Mouse (Mus musculus) layer of hippocampus, adult 8-10 months (tissue): Measurements from ENCODE around the gene Prex1. TPM values are rescaled to one million over a fixed set of nuclear protein-coding genes. Genes with fewer than 3 reads are reported as not detected.

Experiments
- DNase-seq, 2 experiments: peaks; one replicate each; pipeline ENCODE4 v3.0.0; 2022; ENCODE audit warnings: low spot score in 2 of 2
- total RNA-seq, 4 experiments: library from RNA; stranded (reverse); gene quantifications; 2 replicates each; pipeline ENCODE4 v1.2.4; 2022

The Prex1 gene
- total RNA-seq, 4 experiments from 2014 or later = 67.2 to 81.3 (median 74.2) TPM

GRCm38 (mm10) chr2:166561781-166562180 is 151.9 kb downstream of the Prex1 start:
- no peak for DNase-seq

DNA sequence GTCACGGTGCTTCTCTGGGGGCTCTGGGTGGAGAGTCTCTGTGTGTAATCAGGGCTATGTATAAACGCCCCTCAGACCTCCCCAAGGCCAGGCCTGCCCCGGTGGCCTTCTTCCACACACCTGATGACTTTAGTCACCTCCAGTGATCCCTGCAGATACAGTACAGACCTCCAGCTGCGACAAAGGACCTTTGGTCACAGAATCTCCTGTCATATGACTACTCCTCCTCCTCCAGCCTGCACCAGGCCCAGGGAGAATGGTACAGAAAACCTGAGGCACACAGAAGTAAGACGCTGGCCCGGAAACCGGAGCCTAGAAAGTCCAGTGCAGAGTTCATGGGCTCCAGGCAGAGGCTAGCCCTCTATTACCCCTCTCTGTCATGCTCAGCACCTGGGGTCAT is 152.8 kb downstream of the Prex1 start:
- DNase-seq = no peak

DNA sequence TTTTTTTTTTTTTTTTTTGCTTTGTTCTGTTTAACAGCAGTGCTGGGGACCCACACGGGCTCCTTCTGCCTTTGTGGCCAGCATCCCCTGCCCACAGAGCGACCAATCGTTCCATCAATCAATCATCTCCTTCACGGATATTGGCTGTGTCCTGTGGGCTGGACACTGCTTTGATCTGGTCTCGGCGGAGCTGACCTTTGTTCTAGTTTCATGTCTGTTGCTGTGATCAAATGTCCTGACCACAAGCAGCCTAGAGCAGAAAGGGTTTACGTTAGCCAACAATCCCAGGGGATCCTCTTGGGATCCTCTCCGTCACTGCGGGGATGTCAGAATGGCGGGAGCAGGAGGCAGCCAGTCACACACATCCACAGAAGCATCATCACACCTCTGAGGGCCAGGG is 154.1 kb downstream of the Prex1 start:
- no peak for DNase-seq

- DNase-seq = no peak
These were observed 158.1 kb downstream of the Prex1 start for GRCm38 (mm10) chr2:166555508-166555907.

- no peak for DNase-seq
These were observed 159.5 kb downstream of the Prex1 start for GRCm38 (mm10) chr2:166554169-166554505.

- DNase-seq = no peak
These were observed 160.0 kb downstream of the Prex1 start for GRCm38 (mm10) chr2:166553502-166554168.

- DNase-seq = no peak
These were observed 161.0 kb downstream of the Prex1 start for GRCm38 (mm10) chr2:166552657-166553056.

DNA sequence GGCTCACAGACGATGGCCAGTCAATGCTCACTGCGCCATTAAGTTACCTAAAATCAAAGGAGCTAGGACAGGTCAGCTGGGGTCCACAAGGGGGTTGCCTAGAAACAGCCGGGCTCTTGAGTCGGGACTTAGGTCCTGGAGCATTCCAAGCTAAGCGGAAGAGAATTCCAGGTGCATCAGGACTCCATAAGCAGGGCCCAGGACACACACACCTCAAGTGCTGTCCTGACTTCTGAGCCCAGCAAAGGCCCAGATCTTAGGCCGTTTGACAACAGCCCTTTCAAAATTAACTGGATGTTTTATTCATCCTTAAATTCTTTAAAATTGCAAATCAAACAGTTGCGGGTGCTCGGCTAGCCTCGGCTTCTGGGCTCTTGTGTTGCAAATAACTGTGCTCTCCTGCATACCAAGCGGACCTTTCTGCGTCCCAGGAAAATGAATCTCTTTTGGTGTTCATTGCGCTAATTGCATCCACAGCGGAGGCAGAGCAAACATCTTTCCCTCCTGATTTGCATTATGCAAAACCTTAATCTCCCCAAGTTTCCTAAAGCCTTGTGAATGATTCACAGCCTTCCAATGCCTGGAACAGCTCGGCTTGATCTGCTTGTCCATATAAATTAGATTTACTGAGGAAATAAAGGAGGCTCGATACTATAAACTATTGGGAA is 161.7 kb downstream of the Prex1 start:
- peak in 1 of 2 experiments; percentile 35 for DNase-seq

GRCm38 (mm10) chr2:166549871-166550270 is 163.8 kb downstream of the Prex1 start:
- no peak for DNase-seq

- DNase-seq = no peak
These were observed 164.6 kb downstream of the Prex1 start for GRCm38 (mm10) chr2:166549069-166549468.

DNA sequence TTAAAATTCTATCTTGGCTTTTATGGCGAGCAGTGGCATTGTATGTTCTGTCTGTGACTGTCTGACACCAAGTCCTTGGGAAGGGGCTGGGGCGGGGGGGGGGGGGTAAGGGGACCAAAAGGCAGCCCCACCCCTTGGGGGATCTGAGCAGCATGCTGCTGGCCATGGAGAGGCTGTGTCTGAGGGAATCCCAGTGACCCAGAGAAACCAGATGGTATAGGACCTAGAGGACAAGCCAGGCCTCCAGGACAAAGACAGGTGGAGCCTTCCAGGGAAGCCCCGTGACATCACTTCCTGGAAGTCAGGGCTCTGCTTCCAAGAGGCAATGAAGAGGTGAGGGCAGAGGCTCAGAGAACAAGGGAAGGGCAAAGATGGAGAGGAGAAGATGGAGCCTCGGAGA is 168.1 kb downstream of the Prex1 start:
- DNase-seq = no peak

GRCm38 (mm10) chr2:166544575-166545251 is 168.9 kb downstream of the Prex1 start:
- peak; percentile 48 to 60 for DNase-seq

DNA sequence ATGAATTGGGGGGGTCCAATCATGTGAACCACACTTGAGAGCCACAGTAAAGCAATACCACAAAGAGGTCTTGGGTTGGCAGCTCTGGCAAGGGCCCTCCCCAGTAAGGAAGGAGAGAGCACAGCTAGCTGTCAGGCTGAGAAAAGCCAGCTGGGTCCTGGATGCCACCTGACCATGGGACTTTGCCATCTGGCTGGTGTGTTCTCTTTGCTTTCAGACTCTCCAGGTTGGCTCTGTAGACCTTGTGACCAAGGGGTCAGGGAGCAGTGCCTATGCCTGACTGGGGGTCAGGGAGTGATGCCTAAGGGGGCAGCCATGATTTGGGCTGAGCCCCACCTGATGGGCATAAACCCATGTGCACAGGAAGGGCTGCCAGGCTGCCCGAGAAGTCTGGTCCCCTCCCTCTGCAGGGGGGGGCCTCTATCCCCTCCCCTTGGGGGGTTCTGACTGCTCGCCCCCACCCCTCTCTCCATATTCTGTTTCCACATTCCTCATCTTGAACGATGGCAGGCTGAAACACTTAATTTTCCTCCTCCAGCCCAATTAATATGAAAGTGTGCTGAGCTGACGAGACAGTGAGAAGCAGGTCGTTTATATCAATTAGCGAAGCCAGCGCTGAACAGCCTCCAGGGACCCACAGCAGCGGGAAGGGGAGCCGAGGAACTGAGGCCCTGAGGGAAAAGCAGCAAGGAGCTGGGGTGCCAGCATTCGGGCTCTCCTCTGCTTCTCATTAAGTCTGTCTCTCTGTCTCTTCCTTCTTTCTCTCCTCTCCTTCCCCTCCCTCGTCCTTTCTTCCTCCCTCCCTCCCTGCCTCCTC is 172.3 kb downstream of the Prex1 start:
- no peak for DNase-seq

GRCm38 (mm10) chr2:166540216-166540615 is 173.4 kb downstream of the Prex1 start:
- DNase-seq = no peak

- no peak for DNase-seq
These were observed 176.7 kb downstream of the Prex1 start for GRCm38 (mm10) chr2:166536896-166537295.

- DNase-seq = no peak
These were observed 178.1 kb downstream of the Prex1 start for GRCm38 (mm10) chr2:166535519-166535918.

DNA sequence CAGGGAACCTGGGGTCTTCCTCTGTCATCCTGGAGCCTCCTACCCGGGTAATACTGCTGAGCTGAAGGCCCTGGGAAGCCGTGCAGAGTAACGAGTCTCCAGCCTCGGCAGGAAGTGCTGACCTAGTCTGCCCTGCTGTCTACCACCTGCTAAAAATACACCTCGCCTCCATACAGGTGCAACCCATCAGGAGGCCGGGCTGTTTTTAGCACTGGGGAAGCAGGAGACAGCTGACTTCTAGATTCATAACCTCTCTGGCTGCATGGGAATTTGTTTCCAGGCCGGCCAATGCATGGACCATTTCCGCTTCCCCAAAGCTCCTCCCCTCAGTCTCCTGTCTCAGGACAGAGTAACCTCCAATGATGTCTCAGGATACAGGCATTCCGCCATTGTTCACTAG is 187.4 kb downstream of the Prex1 start:
- no peak for DNase-seq

- no peak for DNase-seq
These were observed 190.3 kb downstream of the Prex1 start for GRCm38 (mm10) chr2:166523156-166523890.

DNA sequence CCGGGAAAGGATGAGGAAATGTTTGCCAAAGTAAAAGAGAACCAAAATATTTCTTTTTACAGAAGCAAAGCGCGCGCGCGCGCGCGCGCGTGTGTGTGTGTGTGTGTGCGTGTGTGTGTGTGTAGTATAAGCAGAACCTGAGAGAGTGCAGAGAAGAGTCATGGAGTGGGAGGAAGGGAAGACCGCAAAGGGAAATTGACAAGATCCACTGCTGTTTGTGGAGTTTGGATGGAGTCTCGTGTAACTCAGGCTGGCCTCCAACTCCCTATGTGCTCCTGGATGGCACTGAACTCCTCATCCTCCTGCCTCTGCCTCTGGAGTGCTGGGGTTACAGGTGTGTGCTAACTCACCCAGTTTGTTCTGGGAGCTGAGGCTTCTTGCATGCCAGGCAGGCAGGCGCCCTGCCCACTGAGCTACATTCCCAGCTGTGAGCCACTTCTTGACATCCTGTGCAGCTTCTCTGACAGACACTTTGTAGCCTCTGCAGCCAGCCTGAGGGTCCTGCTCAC is 191.0 kb downstream of the Prex1 start:
- DNase-seq = no peak

DNA sequence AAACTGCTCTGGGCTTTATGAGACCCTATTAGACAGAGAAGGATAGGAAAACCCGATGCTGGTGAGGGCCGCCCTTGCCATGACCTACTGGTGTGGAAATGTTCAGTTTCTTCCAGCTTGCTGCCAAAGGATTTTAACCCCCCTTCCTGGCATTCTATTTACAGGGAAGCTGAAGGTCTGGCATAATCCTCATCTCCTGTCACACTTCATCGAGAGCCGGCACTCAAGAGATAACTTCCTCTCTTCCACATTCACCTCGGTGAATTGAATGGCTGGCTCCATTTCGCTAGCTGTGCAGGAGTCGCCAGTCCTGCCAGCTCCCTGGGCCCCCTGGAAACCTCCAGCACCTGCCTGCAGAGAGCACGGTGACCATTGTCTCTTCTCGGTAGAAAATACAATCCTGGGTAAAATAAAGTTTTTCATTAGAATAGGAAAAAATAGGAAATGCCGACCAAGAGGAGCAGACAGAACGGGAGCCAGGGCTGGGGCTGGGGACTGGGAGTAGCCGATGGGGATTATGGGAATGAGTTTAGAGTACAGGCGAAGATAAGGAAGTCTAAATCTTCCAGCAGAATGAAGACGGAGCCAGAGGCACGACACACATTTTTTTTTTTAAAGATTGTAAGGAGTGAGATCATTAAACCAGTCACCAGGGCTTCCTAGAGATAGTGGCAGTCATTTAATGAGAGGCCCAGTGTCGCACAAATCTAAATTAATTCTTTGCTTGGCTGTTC is 191.6 kb downstream of the Prex1 start:
- no peak for DNase-seq
